Mouse (Mus musculus): ENCODE measurements at regions not wholly inside any gene's neighbourhood (a gene's known extent, or its start where the extent isn't known, plus 50 kb on each side); places are given as distances from the start of the nearest gene placed in this dataset.

- WGBS: 88% methylated on average over 7 of the region's 7 CpGs
- intact Hi-C loops (cut with DNase I): loop anchor here (10.0 kb wide), 1 partner anchor 477 kb away; no protein-coding TSS in a partner anchor
- no peaks in the 10 kb centered on the region for H3K36me3 ChIP-seq (ENCODE audit: control insufficient read depth, insufficient read depth, low read length)
- H3K79me2 ChIP-seq (replicated peaks; ENCODE audit: control insufficient read depth, insufficient read depth, low read length): no peaks in the 10 kb centered on the region
- H3K9ac ChIP-seq (ENCODE audit: low read depth, low read length): no peak overlapping the region
- DNase-seq: no peak
- H3K27me3 ChIP-seq (ENCODE audit: control insufficient read depth, insufficient read depth, low read length): no peaks in the 10 kb centered on the region
- H3K4me1 ChIP-seq (ENCODE audit: control insufficient read depth, insufficient read depth, low read length): no peaks in the 10 kb centered on the region
- no peak overlapping the region for H3K4me3 ChIP-seq
- no peak overlapping the region for H3K27ac ChIP-seq
- no peak for TF ChIP-seq POLR2A (IDR thresholded peaks at IDR 0.05; ENCODE audit: insufficient read depth, low read depth, low read length)
- TF ChIP-seq CTCF (IDR thresholded peaks at IDR 0.05): no peak
- no peak for TF ChIP-seq EP300 (IDR thresholded peaks at IDR 0.05; ENCODE audit: insufficient read depth, low read depth, low read length)
These were observed 562.1 kb downstream of the Plcl1 start for GRCm38 (mm10) chr1:55967869-55968268.

- DNase-seq: no peak
- Histone ChIP-seq H3K9ac (ENCODE audit: low read depth, low read length) (no peak overlapping the region), H3K27ac (no peak overlapping the region), H3K4me3 (no peak overlapping the region), H3K36me3 (ENCODE audit: control insufficient read depth, insufficient read depth, low read length) (no peaks in the 10 kb centered on the region), H3K27me3 (ENCODE audit: control insufficient read depth, insufficient read depth, low read length) (no peaks in the 10 kb centered on the region), H3K79me2 (replicated peaks; ENCODE audit: control insufficient read depth, insufficient read depth, low read length) (no peaks in the 10 kb centered on the region), H3K4me1 (ENCODE audit: control insufficient read depth, insufficient read depth, low read length) (no peaks in the 10 kb centered on the region)
- intact Hi-C loops (cut with DNase I): no loop called here
- WGBS: 76% methylated on average over 3 of the region's 3 CpGs
- no peak for TF ChIP-seq CTCF (IDR thresholded peaks at IDR 0.05)
- TF ChIP-seq EP300 (IDR thresholded peaks at IDR 0.05; ENCODE audit: insufficient read depth, low read depth, low read length): no peak
These were observed 572.1 kb downstream of the Plcl1 start for GRCm38 (mm10) chr1:55977796-55978195.

- H3K79me2 ChIP-seq (replicated peaks; ENCODE audit: control insufficient read depth, insufficient read depth, low read length): no peaks in the 10 kb centered on the region
- no peak overlapping the region for H3K27ac ChIP-seq
- intact Hi-C loops (cut with DNase I): no loop called here
- no peak overlapping the region for H3K9ac ChIP-seq (ENCODE audit: low read depth, low read length)
- DNase-seq: no peak
- WGBS: 62% methylated on average over 5 of the region's 5 CpGs
- no peaks in the 10 kb centered on the region for H3K36me3 ChIP-seq (ENCODE audit: control insufficient read depth, insufficient read depth, low read length)
- no peak for TF ChIP-seq EP300 (IDR thresholded peaks at IDR 0.05; ENCODE audit: insufficient read depth, low read depth, low read length)
- TF ChIP-seq CTCF (IDR thresholded peaks at IDR 0.05): no peak
- TF ChIP-seq POLR2A (IDR thresholded peaks at IDR 0.05; ENCODE audit: insufficient read depth, low read depth, low read length): no peak
- no peaks in the 10 kb centered on the region for H3K27me3 ChIP-seq (ENCODE audit: control insufficient read depth, insufficient read depth, low read length)
- H3K4me3 ChIP-seq: no peak overlapping the region
- no peaks in the 10 kb centered on the region for H3K4me1 ChIP-seq (ENCODE audit: control insufficient read depth, insufficient read depth, low read length)
These were observed 577.9 kb downstream of the Plcl1 start for GRCm38 (mm10) chr1:55983522-55984066.

GRCm38 (mm10) chr1:55997074-55997473 lies 591.4 kb downstream of the Plcl1 start:
- no peak for TF ChIP-seq CTCF (IDR thresholded peaks at IDR 0.05)
- no peak for TF ChIP-seq EP300 (IDR thresholded peaks at IDR 0.05; ENCODE audit: insufficient read depth, low read depth, low read length)
- TF ChIP-seq POLR2A (IDR thresholded peaks at IDR 0.05; ENCODE audit: insufficient read depth, low read depth, low read length): no peak
- no peaks in the 10 kb centered on the region for H3K36me3 ChIP-seq (ENCODE audit: control insufficient read depth, insufficient read depth, low read length)
- H3K4me3 ChIP-seq: no peak overlapping the region
- H3K9ac ChIP-seq (ENCODE audit: low read depth, low read length): no peak overlapping the region
- 78% methylated on average over 6 of the region's 6 CpGs for WGBS
- no peak for DNase-seq
- H3K79me2 ChIP-seq (replicated peaks; ENCODE audit: control insufficient read depth, insufficient read depth, low read length): no peaks in the 10 kb centered on the region
- intact Hi-C loops (cut with DNase I): no loop called here
- no peak overlapping the region for H3K27ac ChIP-seq
- H3K27me3 ChIP-seq (ENCODE audit: control insufficient read depth, insufficient read depth, low read length): no peaks in the 10 kb centered on the region
- H3K4me1 ChIP-seq (ENCODE audit: control insufficient read depth, insufficient read depth, low read length): no peaks in the 10 kb centered on the region
